Mouse (Mus musculus) ZHBTc4 (cell line): ENCODE measurements at regions not wholly inside any gene's neighbourhood (a gene's known extent, or its start where the extent isn't known, plus 50 kb on each side); places are given as distances from the start of the nearest gene placed in this dataset.

Experiments used
- DNase-seq: peaks from one replicate; pipeline ENCODE4 v3.0.0-alpha.2; 2011; ENCODE audit warnings: low read depth, low spot score

DNA sequence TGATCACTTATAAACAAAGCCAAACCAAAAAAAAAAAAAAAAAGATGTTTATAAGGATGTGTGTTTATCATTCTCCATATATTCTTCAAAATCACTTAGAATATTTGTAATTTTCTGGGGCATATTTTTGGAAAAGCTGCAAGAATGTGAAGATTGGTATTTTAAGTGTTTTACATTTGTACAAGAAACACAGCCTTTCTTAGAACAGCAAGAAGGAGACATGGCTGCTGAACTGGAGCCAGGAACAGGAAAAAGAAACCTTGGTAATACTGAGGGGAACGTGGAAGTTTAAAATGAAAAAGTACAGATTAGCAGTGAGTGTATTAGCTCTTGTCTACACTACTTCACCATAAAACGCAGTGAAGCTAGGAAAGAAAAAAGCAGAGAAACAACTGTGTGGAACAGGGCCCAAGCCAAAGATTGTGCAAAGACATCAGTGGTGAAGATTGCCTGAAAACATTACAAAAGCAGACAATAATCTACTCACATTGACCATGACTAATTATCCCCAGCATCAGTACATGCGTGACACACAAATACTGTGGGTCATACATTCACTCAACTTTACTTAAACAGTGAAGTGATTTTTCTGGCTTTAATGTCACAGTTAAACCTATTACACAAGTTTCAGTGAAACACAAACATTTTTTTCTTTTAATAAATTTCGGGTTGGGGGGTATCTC is 122.8 kb upstream of the Vegfc start:
- no peak for DNase-seq

- no peak for DNase-seq
Measured at GRCm38 (mm10) chr8:53956148-53956547, 121.3 kb upstream of the Vegfc start.

GRCm38 (mm10) chr8:53958548-53958947 is 118.9 kb upstream of the Vegfc start:
- no peak for DNase-seq

DNA sequence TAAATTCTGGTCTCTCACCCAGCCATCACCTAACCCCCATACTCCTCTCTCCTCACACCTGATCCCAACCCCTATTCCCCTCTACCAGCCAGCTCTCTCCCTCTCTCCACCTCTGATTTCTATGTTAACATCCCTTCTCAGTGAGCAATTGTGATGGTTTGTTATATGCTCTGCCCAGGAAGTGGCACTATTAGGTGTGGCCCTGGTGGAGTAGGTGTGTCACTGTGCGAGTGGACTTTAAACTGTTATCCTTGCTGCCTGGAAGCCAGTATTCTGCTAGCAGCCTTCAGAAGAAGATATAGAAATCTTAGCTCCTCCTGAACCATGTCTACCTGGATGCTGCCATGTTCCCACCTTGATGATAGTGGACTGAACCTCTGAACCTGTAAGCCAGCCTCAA is 114.4 kb upstream of the Vegfc start:
- no peak for DNase-seq

DNA sequence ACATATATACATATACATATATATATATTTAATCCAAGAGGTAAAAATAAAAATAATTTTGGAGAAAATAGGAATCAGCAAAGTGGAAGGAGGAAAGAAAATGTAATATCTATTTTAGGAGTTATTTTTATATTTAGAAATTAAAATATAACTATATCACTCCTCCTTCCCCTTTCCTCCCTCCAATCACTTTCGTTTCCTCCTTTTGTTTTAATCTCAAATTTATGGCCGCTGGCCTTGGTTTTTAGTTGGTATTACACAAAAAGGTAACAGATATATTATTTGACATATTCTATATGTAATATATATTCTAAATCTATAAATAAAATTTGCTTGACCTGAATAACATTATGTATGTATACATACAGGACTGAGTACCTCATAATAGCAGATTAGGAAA is 93.1 kb upstream of the Vegfc start:
- DNase-seq = no peak

DNA sequence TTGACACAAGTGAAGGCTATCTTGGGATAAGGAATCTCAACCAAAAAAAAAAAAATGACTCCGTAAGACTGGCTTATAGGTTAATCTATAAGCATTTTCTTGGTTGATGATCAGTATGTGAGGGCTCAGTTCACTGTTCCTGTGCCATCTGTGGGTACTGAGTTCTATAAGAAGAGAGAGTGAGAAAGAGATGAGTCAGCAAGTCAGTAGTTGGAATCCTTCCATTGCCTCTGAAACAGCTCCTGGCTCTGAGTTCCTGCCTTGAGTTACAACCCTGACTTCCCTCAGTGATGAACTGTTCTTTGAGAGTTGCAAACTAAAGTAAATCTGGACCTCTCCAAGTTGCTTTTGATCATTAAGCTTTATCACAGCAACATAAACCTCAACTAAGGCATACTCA is 91.7 kb upstream of the Vegfc start:
- no peak for DNase-seq

DNA sequence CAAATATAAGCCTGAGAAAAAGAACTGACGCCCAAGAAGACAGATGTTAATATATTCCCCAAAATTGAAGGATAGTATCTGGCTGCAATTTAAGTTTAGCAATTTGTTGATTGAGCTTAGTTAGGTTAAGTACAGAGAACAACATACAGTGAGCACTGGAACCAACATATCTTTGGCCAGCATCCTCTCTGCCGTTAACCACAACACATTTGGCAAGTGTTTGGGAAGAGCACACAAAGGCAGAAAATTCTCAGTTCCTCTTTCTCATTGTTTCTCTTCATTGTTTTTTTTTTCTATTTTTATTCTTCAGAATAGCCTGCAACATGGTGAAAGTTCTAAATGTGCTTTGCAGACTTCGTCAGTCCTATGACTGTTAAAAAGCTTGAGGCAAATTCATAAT is 83.2 kb upstream of the Vegfc start:
- DNase-seq = no peak

DNA sequence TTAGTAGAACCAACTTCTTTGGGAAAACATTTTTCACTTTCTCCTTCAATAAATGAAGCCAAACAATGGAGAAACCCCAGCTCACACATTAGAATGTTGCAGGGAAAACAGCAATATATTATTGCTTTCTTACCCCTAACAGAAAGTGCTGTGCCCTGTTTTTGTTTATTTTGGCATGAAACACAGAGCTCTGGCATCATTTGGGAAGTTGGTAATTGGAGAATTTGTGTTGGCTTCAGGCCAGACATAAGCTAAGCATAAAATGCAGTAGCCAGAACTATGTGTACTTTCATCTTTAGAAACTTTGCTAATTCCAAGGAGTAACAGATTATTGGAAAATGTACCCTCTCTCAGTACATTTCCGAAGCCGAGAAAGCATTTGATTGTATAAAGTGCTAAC is 79.9 kb upstream of the Vegfc start:
- DNase-seq = no peak

GRCm38 (mm10) chr8:54002948-54003347 is 74.5 kb upstream of the Vegfc start:
- no peak for DNase-seq

DNA sequence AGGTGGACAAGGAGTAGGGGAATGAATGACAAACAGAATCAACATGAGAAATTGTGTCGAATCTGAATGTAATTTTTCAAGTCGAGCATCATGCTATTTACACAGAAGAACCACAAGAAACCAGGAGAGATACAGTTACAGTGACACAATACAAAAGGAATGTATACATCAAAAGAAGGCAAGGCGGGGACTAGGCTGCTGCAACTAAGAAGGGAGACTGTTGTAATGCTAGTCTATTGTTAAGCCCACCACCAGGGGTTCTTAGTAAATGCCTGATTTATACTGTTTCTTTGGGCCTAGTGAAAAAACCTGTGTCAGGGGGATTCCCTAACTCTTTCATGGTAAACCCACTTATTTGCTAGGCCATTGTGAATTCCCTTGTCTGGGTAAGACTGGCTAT is 63.3 kb upstream of the Vegfc start:
- DNase-seq = peak; percentile 81

GRCm38 (mm10) chr8:54018535-54019165 is 58.8 kb upstream of the Vegfc start:
- no peak for DNase-seq
